ENCODE assay signal across 23 mouse cellular contexts in the genomic region with DNA sequence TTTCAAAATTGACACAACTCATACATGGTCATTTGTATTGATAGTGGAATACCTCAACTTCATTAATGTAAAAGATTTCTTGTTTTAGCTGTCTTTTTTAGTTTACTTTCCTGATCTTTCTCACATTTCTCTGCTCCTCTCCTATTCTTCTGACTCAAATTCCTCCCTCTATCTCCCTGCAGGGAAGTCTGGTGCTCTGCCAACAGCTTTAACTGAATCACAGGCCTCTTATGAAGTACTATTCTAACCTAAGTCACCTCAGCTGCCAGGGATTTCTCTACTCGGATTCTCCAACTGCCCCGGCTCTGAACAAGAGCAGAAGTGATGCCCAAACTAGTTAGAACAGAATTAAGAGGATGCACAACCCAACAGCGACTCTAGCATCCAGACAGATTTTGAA.
DNase-seq lines count a peak whose midpoint lies in the region; ATAC-seq and TF ChIP-seq lines count a peak whose summit lies in the region.
"Had no signal": no experiment of that assay in that cellular context is flagged by ENCODE, and none has a peak within 500 bp of the region (broad histone marks: within the 10 kb centered on the region; RNA-seq: fewer than 3 reads in every experiment).

No protein-coding gene starts in this region.

- TF ChIP-seq POLR2A in brain, embryonic 14.5 days (IDR thresholded peaks at IDR 0.05; ENCODE audit: borderline replicate concordance, extremely low read depth, insufficient read depth, insufficient read length, poor library complexity, severe bottlenecking): no peak

- H3K9ac ChIP-seq in embryonic facial prominence, embryonic 14.5 days (ENCODE audit: low read depth, low read length): no peak overlapping the region
- no peak overlapping the region for H3K9ac ChIP-seq in forebrain, embryonic 14.5 days (ENCODE audit: low read length)
- H3K9ac ChIP-seq: embryonic facial prominence, embryonic 12.5 days; forebrain, embryonic 12.5 days; hindbrain, embryonic 12.5 days; intestine, embryonic 15.5 days had no signal

- no peaks in the 10 kb centered on the region for H3K9me3 ChIP-seq in embryonic facial prominence, embryonic 14.5 days (ENCODE audit: control insufficient read depth, low read length)
- H3K9me3 ChIP-seq in embryonic facial prominence, embryonic 10.5 days: no peaks in the 10 kb centered on the region
- H3K9me3 ChIP-seq in forebrain, embryonic 14.5 days (replicated peaks; ENCODE audit: control insufficient read depth, low read length): no peaks in the 10 kb centered on the region
- H3K9me3 ChIP-seq: embryonic facial prominence, embryonic 12.5 days; forebrain, embryonic 12.5 days; heart, embryonic 10.5 days; hindbrain, embryonic 12.5 days; intestine, embryonic 15.5 days had no signal

- H3K36me3 ChIP-seq in embryonic facial prominence, embryonic 14.5 days (ENCODE audit: control insufficient read depth, insufficient read depth, low read length): no peaks in the 10 kb centered on the region
- H3K36me3 ChIP-seq in embryonic facial prominence, embryonic 10.5 days (replicated peaks): no peaks in the 10 kb centered on the region
- no peaks in the 10 kb centered on the region for H3K36me3 ChIP-seq in forebrain, embryonic 14.5 days (ENCODE audit: control insufficient read depth, insufficient read depth, low read length)
- H3K36me3 ChIP-seq: embryonic facial prominence, embryonic 12.5 days; forebrain, embryonic 12.5 days; heart, embryonic 10.5 days; hindbrain, embryonic 12.5 days; intestine, embryonic 15.5 days had no signal

- TF ChIP-seq CTCF in brain, embryonic 14.5 days (IDR thresholded peaks at IDR 0.05; ENCODE audit: borderline replicate concordance, extremely low read depth, insufficient read depth, insufficient read length): no peak

- intact Hi-C loops in left cerebral cortex, postnatal 25 days (cut with DNase I): no loop called here
- intact Hi-C loops in left cerebral cortex, postnatal 36 days (cut with DNase I): no loop called here

- no peaks in the 10 kb centered on the region for H3K27me3 ChIP-seq in embryonic facial prominence, embryonic 14.5 days (replicated peaks; ENCODE audit: control insufficient read depth, insufficient read depth, low read length)
- H3K27me3 ChIP-seq in embryonic facial prominence, embryonic 10.5 days (replicated peaks; ENCODE audit: low read depth, poor library complexity, severe bottlenecking): no peaks in the 10 kb centered on the region
- no peaks in the 10 kb centered on the region for H3K27me3 ChIP-seq in forebrain, embryonic 14.5 days (replicated peaks; ENCODE audit: control insufficient read depth, insufficient read depth, low read length)
- H3K27me3 ChIP-seq: CH12.LX; embryonic facial prominence, embryonic 12.5 days; forebrain, embryonic 12.5 days; hindbrain, embryonic 12.5 days; intestine, embryonic 15.5 days had no signal

- no peak overlapping the region for H3K27ac ChIP-seq in embryonic facial prominence, embryonic 14.5 days (replicated peaks; ENCODE audit: low read depth, low read length)
- H3K27ac ChIP-seq in embryonic facial prominence, embryonic 10.5 days (replicated peaks): no peak overlapping the region
- H3K27ac ChIP-seq in forebrain, embryonic 14.5 days (ENCODE audit: low read depth, low read length): no peak overlapping the region
- H3K27ac ChIP-seq: embryonic facial prominence, embryonic 12.5 days; forebrain, embryonic 12.5 days; heart, embryonic 10.5 days; hindbrain, embryonic 12.5 days; intestine, embryonic 15.5 days had no signal

- no peak overlapping the region for H3K4me3 ChIP-seq in embryonic facial prominence, embryonic 14.5 days (ENCODE audit: low read depth, low read length)
- no peak overlapping the region for H3K4me3 ChIP-seq in embryonic facial prominence, embryonic 10.5 days
- no peak overlapping the region for H3K4me3 ChIP-seq in forebrain, embryonic 14.5 days (ENCODE audit: low read depth, low read length)
- H3K4me3 ChIP-seq: embryonic facial prominence, embryonic 12.5 days; forebrain, embryonic 12.5 days; heart, embryonic 10.5 days; hindbrain, embryonic 12.5 days; intestine, embryonic 15.5 days had no signal

- no peaks in the 10 kb centered on the region for H3K4me1 ChIP-seq in embryonic facial prominence, embryonic 14.5 days (ENCODE audit: control insufficient read depth, insufficient read depth, low read length)
- no peaks in the 10 kb centered on the region for H3K4me1 ChIP-seq in embryonic facial prominence, embryonic 10.5 days
- no peaks in the 10 kb centered on the region for H3K4me1 ChIP-seq in forebrain, embryonic 14.5 days (ENCODE audit: control insufficient read depth, insufficient read depth, low read length)
- H3K4me1 ChIP-seq: embryonic facial prominence, embryonic 12.5 days; forebrain, embryonic 12.5 days; heart, embryonic 10.5 days; hindbrain, embryonic 12.5 days; intestine, embryonic 15.5 days had no signal

- WGBS in embryonic facial prominence, embryonic 14.5 days: 66% methylated on average over 3 of the region's 3 CpGs
- 76% methylated on average over 3 of the region's 3 CpGs for WGBS in embryonic facial prominence, embryonic 10.5 days
- WGBS in forebrain, embryonic 14.5 days: 75% methylated on average over 3 of the region's 3 CpGs

- no peak for ATAC-seq in embryonic facial prominence, embryonic 14.5 days (ENCODE audit: low read depth)
- ATAC-seq in forebrain, embryonic 14.5 days: no peak
- ATAC-seq: intestine, embryonic 15.5 days had no signal

- H3K4me2 ChIP-seq in embryonic facial prominence, embryonic 14.5 days (ENCODE audit: low read depth, low read length): no peak overlapping the region
- H3K4me2 ChIP-seq in forebrain, embryonic 14.5 days (ENCODE audit: low read length): no peak overlapping the region
- H3K4me2 ChIP-seq: embryonic facial prominence, embryonic 12.5 days; forebrain, embryonic 12.5 days; hindbrain, embryonic 12.5 days; intestine, embryonic 15.5 days had no signal

- peak; percentile 4 for DNase-seq in embryonic facial prominence, embryonic 14.5 days (ENCODE audit: low spot score)
- DNase-seq in embryonic facial prominence, embryonic 10.5 days (ENCODE audit: low spot score): no peak
- DNase-seq in left cerebral cortex, postnatal 25 days (ENCODE audit: low spot score in 2 of 2): peak; percentile 4 to 28
- no peak for DNase-seq in left cerebral cortex, postnatal 36 days (ENCODE audit: low spot score in 2 of 2)
- DNase-seq in right cerebral cortex, adult 2 months (ENCODE audit: low spot score in 2 of 2): peak; percentile 18 to 22
- no peak for DNase-seq in right cerebral cortex, postnatal 25 days
- DNase-seq in brain, embryonic 14.5 days (ENCODE audit: low read depth): peak; percentile 7
- DNase-seq in forebrain, embryonic 14.5 days (ENCODE audit: low spot score): no peak
- DNase-seq: adrenal gland, adult 2 months; adrenal gland, postnatal 25 days; cerebellum, adult 11 months; cerebellum, adult 8-10 months; embryo, embryonic 11 days; gastrocnemius, postnatal 10 days; heart, adult 18-20 months; heart, postnatal 10 days; heart, postnatal 4 days had no signal

Comparison
In these comparisons a context has a peak if more than half of its experiments do, and no peak if none do; other contexts are left out.
1. DNase-seq: peak in embryonic facial prominence, embryonic 14.5 days (single experiment), left cerebral cortex, postnatal 25 days (2 of 2), right cerebral cortex, adult 2 months (2 of 2) and brain, embryonic 14.5 days (single experiment); none in embryonic facial prominence, embryonic 10.5 days (single experiment), left cerebral cortex, postnatal 36 days (0 of 2), right cerebral cortex, postnatal 25 days (single experiment) and forebrain, embryonic 14.5 days (single experiment).